Mouse (Mus musculus): ENCODE measurements at regions not wholly inside any gene's neighbourhood (a gene's known extent, or its start where the extent isn't known, plus 50 kb on each side); places are given as distances from the start of the nearest gene placed in this dataset.

- DNase-seq (ENCODE audit: low read depth) = peak; percentile 35
- TF ChIP-seq POLR2A (IDR thresholded peaks at IDR 0.05; ENCODE audit: borderline replicate concordance, extremely low read depth, insufficient read depth, insufficient read length, poor library complexity, severe bottlenecking) = no peak
- TF ChIP-seq CTCF (IDR thresholded peaks at IDR 0.05; ENCODE audit: borderline replicate concordance, extremely low read depth, insufficient read depth, insufficient read length) = no peak
Measured at GRCm38 (mm10) chr4:127619870-127620269, 261.9 kb upstream of the Gjb5 start.

DNA sequence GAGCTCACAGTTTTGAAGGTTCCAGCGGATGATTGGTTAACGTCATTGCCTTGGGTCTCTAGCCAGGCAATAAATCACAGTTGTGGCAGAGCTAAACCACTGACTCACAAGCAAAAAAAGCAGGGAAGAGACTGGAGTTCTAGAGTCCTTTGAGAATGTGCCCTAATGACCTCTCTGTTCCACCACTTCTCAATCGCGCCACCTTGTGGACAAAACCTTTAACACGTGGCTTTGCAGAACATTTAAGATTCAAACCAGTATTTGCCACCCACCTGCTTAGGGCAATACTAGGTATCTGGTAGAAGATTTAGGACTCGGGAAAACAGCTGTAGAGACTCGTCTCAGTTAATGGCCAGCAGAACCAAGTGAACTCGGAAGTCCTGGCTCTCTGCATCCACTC lies 254.8 kb upstream of the Gjb5 start:
- no peak for TF ChIP-seq POLR2A (IDR thresholded peaks at IDR 0.05; ENCODE audit: borderline replicate concordance, extremely low read depth, insufficient read depth, insufficient read length, poor library complexity, severe bottlenecking)
- TF ChIP-seq CTCF (IDR thresholded peaks at IDR 0.05; ENCODE audit: borderline replicate concordance, extremely low read depth, insufficient read depth, insufficient read length) = peak; percentile 17; the same call in 1 of the 2 replicates
- no peak for DNase-seq (ENCODE audit: low read depth)

- no peak for TF ChIP-seq CTCF (IDR thresholded peaks at IDR 0.05; ENCODE audit: borderline replicate concordance, extremely low read depth, insufficient read depth, insufficient read length)
- TF ChIP-seq POLR2A (IDR thresholded peaks at IDR 0.05; ENCODE audit: borderline replicate concordance, extremely low read depth, insufficient read depth, insufficient read length, poor library complexity, severe bottlenecking) = no peak
- DNase-seq (ENCODE audit: low read depth) = peak; percentile 66
Measured at GRCm38 (mm10) chr4:127600919-127601318, 242.9 kb upstream of the Gjb5 start.

- TF ChIP-seq CTCF (IDR thresholded peaks at IDR 0.05; ENCODE audit: borderline replicate concordance, extremely low read depth, insufficient read depth, insufficient read length) (no peak), POLR2A (IDR thresholded peaks at IDR 0.05; ENCODE audit: borderline replicate concordance, extremely low read depth, insufficient read depth, insufficient read length, poor library complexity, severe bottlenecking) (no peak)
- DNase-seq (ENCODE audit: low read depth) = no peak
Measured at GRCm38 (mm10) chr4:127598610-127599009, 240.6 kb upstream of the Gjb5 start.

- TF ChIP-seq CTCF (IDR thresholded peaks at IDR 0.05; ENCODE audit: borderline replicate concordance, extremely low read depth, insufficient read depth, insufficient read length) = no peak
- TF ChIP-seq POLR2A (IDR thresholded peaks at IDR 0.05; ENCODE audit: borderline replicate concordance, extremely low read depth, insufficient read depth, insufficient read length, poor library complexity, severe bottlenecking) = no peak
- peak; percentile 35 for DNase-seq (ENCODE audit: low read depth)
Measured at GRCm38 (mm10) chr4:127594081-127594480, 236.1 kb upstream of the Gjb5 start.

- TF ChIP-seq CTCF (IDR thresholded peaks at IDR 0.05; ENCODE audit: borderline replicate concordance, extremely low read depth, insufficient read depth, insufficient read length) (no peak), POLR2A (IDR thresholded peaks at IDR 0.05; ENCODE audit: borderline replicate concordance, extremely low read depth, insufficient read depth, insufficient read length, poor library complexity, severe bottlenecking) (no peak)
- DNase-seq (ENCODE audit: low read depth) = no peak
Measured at GRCm38 (mm10) chr4:127591540-127591939, 233.6 kb upstream of the Gjb5 start.

- TF ChIP-seq POLR2A (IDR thresholded peaks at IDR 0.05; ENCODE audit: borderline replicate concordance, extremely low read depth, insufficient read depth, insufficient read length, poor library complexity, severe bottlenecking) (no peak), CTCF (IDR thresholded peaks at IDR 0.05; ENCODE audit: borderline replicate concordance, extremely low read depth, insufficient read depth, insufficient read length) (no peak)
- no peak for DNase-seq (ENCODE audit: low read depth)
Measured at GRCm38 (mm10) chr4:127586822-127587221, 228.8 kb upstream of the Gjb5 start.

- DNase-seq (ENCODE audit: low read depth) = peak; percentile 55
- TF ChIP-seq CTCF (IDR thresholded peaks at IDR 0.05; ENCODE audit: borderline replicate concordance, extremely low read depth, insufficient read depth, insufficient read length) (no peak), POLR2A (IDR thresholded peaks at IDR 0.05; ENCODE audit: borderline replicate concordance, extremely low read depth, insufficient read depth, insufficient read length, poor library complexity, severe bottlenecking) (no peak)
Measured at GRCm38 (mm10) chr4:127576521-127576920, 218.5 kb upstream of the Gjb5 start.

- no peak for TF ChIP-seq CTCF (IDR thresholded peaks at IDR 0.05; ENCODE audit: borderline replicate concordance, extremely low read depth, insufficient read depth, insufficient read length)
Measured at GRCm38 (mm10) chr4:127562602-127563001, 204.6 kb upstream of the Gjb5 start.

GRCm38 (mm10) chr4:127558572-127558971 lies 200.6 kb upstream of the Gjb5 start:
- peak; percentile 52 for DNase-seq (ENCODE audit: low read depth)
- TF ChIP-seq POLR2A (IDR thresholded peaks at IDR 0.05; ENCODE audit: borderline replicate concordance, extremely low read depth, insufficient read depth, insufficient read length, poor library complexity, severe bottlenecking) (no peak), CTCF (IDR thresholded peaks at IDR 0.05; ENCODE audit: borderline replicate concordance, extremely low read depth, insufficient read depth, insufficient read length) (no peak)

More at GRCm38 (mm10) chr4:127562602-127563001, 204.6 kb upstream of the Gjb5 start:
- DNase-seq (ENCODE audit: low read depth) = no peak

- peak; percentile 41 for DNase-seq (ENCODE audit: low read depth)
- TF ChIP-seq CTCF (IDR thresholded peaks at IDR 0.05; ENCODE audit: borderline replicate concordance, extremely low read depth, insufficient read depth, insufficient read length) = no peak
- TF ChIP-seq POLR2A (IDR thresholded peaks at IDR 0.05; ENCODE audit: borderline replicate concordance, extremely low read depth, insufficient read depth, insufficient read length, poor library complexity, severe bottlenecking) = no peak
Measured at GRCm38 (mm10) chr4:127552456-127553225, 194.7 kb upstream of the Gjb5 start.

- peak; percentile 15 for DNase-seq (ENCODE audit: low read depth)
- TF ChIP-seq POLR2A (IDR thresholded peaks at IDR 0.05; ENCODE audit: borderline replicate concordance, extremely low read depth, insufficient read depth, insufficient read length, poor library complexity, severe bottlenecking) (no peak), CTCF (IDR thresholded peaks at IDR 0.05; ENCODE audit: borderline replicate concordance, extremely low read depth, insufficient read depth, insufficient read length) (no peak)
Measured at GRCm38 (mm10) chr4:127549581-127549980, 191.6 kb upstream of the Gjb5 start.
